Mouse (Mus musculus) v-Abl transformed pro-B cells (cell line): ENCODE measurements around the gene Lrmda.

Source experiments
- in situ Hi-C, 2 experiments: fragments of 400-800 bp; cut with MboI; formaldehyde crosslinking; loops; one replicate each; pipeline ENCODE4 v1.15.1; 2025; ENCODE audit not compliant: unreplicated experiment in 2 of 2

Lrmda gene

DNA sequence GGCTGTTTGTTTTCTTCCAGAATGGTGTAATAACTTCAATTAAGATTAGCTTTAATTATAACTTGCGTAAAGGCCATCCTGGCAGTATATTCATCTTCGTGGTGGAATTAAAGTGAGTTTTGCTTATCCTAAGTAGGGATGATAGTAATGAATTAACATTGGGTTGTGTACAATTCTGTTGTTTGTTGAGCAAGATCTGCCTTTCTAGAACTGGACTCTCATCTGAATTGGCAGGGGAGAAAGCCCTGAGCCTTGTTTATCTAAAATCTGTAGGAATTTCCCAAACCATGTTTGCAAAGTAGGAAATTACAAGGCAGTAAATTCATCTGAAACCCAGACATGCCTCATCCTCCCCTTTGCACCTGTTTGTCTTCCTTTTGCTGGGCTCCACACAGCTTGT lies 1038.5 kb downstream of the Lrmda start:
- in situ Hi-C loops, result no loop called here

DNA sequence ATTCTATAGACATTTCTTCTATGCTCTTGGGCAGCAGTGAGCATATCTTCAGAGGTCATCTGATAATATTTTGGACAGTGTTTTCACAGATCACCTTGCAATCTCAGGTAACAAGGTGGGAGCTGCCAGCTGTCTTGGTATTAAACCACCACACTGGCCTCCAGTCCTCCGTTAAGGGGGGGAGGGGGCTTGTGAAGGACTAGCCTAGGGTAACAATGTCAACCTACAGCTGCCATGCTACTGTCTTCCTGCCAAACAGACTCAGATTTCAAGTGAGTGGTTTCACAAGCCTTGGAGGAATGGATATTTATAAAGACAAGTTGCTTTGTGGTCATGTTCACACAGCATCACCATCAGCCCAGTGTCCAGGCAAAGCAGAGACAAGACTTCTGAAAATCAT lies 1059.2 kb downstream of the Lrmda start:
- in situ Hi-C loops, result no loop called here

DNA sequence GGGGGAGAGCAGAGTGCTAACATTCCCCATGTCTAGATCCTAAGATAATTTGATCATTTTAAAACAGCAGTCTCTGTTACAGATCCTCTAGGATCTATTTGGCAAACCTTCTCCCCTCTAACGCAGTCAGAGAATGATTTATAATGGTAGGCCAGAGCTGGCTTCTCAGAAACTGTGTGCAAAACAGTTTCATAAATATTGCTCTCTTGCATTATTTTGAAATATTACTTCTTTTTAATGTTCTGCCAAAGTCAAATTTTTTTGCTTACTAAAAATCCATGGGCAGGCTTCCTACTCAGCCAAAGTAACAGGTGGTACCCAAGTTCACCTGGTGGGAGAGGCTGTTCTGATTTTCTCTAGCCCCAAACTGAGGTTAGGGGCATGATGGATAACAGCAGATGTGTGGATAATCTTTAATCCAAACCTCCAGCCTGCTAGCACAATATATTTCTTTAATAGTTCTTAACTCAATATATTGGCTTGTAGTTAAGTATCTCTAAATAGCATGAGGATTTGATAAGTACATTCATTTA lies 1064.8 kb downstream of the Lrmda start:
- in situ Hi-C loops, result no loop called here

DNA sequence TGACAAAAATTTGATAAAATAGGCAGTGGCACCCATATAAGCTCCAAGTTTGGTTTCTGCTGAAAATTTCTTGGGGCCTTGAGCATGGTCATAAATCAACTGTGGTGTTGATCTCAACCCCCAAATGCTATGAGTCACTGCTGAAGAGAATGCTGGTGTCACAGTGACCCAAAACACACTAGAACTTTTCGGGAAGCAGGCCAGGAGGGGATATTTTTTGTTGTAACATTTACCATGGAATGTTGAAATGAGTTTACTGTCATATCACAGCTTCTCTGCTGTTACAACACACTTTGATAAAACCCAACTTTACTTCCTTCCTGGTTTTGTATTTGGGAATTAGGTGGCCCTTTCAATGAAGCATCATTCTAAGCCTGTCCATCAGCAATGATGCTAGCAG lies 1065.3 kb downstream of the Lrmda start:
- in situ Hi-C loops, result no loop called here

DNA sequence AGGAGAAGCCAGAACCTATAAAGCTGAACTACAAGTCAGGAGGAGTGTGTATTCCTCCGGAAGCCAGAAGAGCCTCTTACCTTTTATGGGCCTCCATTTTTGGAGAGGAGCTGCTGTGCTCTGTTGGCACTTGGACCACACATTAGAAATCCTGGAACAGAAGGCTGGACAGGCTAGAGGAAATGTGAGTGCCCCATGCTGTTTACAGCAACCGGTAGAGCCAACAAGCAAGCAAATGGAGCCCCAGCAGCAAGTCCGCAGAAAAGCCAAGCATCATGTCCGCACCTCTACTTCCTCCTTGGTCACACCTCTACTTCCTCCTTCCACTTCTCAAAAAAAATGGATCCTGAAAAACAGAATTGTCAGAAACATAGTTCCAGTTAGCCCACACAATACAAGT lies 1073.8 kb downstream of the Lrmda start:
- in situ Hi-C loops, result no loop called here

DNA sequence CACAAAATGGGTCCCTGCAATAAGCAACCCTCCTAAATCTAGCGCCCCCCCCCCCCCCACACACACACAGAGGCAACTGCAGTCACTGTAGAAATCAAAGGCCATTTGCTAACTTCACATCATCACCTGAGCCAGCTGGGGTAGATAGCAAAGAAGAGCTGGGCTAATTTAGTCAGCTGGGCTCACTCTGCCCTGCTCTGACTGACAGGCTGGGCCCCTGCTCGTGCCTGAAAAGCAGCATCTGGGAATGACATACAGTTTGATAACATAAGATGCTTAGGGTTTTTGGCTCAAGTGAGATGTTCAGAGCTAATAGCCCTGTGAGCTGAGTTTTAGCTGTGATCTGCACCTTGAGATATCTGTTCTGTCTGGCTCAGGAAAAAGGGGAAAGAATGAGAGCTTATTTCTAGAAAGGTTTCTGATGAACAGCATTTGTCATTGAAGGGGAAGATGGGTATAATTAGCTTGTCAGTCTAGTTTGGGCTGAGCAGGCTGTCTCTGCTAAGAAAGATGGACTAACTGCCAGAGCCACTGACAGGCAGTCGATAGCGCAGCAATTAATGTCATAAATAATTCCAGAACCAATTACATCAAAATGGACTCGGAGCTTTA lies 1075.1 kb downstream of the Lrmda start:
- in situ Hi-C loops, result no loop called here

DNA sequence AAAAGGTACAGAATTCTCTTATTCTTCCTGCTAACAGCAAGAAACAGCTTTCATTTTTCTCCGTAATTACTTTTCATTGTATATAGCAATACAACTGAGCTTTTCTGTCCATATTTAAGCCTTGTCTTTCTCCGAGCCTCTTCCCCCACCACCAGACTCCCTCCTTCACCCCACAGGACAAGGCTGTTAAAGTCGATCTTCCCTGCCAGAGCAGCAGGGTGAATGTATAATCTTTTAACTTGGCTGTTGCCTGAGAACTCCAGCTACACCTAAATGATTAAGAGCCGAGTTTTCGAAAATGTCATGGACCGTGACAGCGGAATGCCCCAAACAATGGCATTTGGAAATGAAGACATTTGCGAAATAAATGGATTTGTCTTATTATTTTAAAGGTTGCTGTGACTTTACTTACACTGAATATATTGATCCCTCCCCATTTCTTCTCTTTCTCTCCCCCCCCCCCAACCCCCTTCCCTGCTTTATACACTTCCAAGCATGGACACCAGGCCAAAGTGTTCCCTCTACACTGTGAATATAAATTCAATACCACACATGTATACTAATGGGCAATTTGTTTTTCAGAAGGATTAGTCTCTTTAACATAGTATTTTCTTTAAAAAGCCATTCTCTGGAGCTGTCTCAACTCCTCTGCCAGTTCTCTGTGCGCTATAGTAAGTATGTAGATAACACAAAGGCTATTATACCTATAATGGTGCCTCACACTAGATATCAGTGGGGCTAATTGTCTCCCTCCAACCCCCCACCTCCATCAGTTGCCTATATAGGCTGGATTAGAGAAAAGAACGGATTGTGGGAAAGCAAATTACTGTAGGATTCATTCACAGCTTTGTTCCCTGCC lies 1075.9 kb downstream of the Lrmda start:
- in situ Hi-C loops, result no loop called here

DNA sequence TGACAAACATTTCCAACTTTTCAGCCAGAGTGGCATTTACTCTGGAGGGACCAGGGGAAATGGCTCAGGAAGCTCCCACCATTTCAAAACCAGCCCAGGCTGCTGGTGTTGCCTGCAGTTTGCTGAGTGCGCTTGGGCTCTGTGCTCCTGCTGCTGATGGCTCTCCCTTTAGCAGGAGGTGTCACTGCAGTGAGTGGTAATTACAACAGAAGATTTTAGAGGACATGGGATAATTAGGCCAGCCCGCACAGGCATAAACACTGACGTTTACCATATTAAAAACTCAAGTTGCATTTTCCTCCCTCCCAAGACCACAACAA lies 1076.5 kb downstream of the Lrmda start:
- in situ Hi-C loops, result no loop called here

DNA sequence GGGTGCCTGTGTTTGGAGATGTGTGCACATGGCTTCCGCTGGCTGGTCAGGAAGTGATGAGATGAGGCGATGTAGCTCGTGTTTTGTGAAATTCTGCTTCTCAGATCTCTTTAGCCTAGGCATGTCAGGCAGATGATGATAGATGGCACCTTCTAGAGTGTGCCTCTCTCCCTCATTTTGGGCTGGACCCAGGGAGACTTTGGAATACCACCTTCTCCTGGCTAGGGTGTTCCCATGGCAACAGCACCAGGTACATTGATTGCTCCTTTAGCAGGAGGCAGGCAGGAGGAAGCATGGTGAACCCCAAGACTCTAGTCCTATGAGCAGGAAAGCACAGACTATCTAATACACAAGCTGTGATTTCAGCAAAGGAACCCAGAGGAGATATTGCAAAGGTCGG lies 1076.9 kb downstream of the Lrmda start:
- in situ Hi-C loops, result no loop called here
